Mouse (Mus musculus) regulatory T cell (primary cell): Measurements from ENCODE around the gene Gm525.
"Not testable (repeated sequence)": the region's sequence is repeated elsewhere in the genome, so short reads cannot be mapped to it uniquely, and the experiment has no call there.

Experiments
- in situ Hi-C: fragments of 300-600 bp; cut with MboI, MseI; formaldehyde crosslinking; loops from one replicate; pipeline ENCODE4 v1.15.1; 2025; ENCODE audit warnings: high pct_unique_total_duplicates

Gene Gm525

DNA sequence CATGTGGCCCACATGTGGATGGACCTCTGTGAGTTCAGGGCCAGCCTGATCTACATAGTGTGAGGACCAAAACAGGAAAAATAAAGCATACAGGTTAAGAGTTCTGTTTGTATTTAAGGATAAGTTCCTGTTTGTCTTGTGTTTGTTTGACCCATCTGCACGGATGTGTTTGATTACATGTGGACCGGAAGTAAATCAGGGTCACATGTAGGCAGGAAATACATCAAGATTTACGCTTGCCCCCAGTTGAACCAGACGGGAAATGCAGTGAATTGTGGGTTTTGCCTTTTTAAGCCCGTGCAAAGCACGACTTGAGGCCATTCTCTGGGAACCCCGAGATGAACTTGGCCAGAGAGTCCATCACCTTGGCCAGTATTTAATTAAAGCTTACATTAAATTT, 12.3 kb upstream of the Gm525 start:
- in situ Hi-C loops = no loop called here

DNA sequence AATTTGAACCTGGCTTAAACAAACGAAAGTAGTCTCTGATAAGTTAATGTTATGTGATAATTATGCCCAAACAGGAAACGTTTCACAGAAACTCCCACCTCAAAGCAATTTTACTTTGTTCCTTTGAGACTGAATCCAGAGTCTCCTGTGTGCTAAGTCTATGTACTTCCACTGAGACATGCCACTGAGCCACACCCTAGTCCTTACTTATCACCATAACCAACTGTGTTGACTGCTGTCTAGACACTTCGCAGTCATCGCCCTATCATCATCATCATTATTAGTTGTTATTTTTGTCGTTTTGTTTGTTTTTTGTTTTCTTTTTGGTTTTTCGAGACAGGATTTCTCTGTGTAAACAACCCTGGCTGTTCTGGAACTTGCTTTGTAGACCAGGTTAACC, 9.3 kb upstream of the Gm525 start:
- in situ Hi-C loops = no loop called here

DNA sequence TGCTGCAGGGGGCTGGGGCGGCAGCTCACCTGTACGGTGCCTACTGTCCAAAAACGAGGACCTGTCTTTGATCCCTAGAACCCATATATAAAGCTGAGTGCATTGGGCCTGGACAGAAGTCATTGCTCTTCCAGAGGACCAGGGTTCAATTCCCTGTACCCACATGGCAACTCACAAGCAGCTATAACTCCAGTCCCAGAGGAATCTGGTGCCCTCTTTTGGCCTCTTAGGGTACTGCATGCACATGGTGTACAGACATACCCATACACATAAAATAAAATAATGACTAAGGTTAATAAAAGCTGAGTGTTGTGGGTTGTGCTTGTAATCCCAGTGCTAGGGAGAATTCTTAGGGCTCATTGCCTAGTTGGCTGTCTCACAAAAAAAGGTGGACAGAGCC, 8.3 kb upstream of the Gm525 start:
- in situ Hi-C loops = no loop called here

DNA sequence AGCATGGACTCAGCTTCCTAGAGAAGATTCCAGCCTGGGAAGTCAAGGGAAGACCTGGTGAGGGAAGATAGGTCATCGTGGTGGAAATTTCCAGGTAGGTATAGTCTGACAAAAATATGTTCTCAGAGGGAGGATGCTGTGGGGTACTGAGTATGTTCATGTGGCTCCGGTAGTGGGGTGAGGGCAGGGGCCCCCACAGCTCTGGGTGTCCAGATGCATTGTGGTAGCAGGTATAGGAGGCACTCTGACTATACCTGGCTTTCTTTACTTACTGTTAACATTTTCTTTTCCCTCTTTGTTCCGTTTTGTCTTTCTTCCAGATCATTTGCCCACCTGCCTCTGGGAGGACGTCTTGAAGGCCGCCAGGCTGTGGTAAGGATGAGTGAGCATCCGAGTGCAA, 7.5 kb upstream of the Gm525 start:
- in situ Hi-C loops = no loop called here

DNA sequence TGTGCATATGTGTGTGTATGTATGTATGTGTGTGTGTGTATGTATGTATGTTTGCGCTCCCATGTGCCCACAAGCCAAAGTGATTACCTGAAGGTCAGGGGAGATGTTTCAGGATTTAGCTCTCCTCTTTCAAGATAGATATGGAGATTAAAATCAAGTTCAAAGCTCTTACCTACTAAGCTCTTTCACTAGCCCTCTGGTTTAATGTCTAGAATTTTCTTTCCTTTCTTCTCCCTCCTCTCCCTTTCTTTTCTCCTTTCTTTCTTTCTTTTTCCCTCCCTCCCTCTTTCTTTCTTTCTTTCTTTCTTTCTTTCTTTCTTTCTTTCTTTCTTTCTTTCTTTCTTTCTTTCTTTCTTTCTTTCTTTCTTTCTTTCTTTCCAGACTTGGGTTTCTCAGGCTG, 6.9 kb upstream of the Gm525 start, which contains the start of gene Dgke:
Gene Dgke, minus strand, starts transcription at position 101 of the 400 bp plus-strand sequence.
- in situ Hi-C loops = no loop called here

DNA sequence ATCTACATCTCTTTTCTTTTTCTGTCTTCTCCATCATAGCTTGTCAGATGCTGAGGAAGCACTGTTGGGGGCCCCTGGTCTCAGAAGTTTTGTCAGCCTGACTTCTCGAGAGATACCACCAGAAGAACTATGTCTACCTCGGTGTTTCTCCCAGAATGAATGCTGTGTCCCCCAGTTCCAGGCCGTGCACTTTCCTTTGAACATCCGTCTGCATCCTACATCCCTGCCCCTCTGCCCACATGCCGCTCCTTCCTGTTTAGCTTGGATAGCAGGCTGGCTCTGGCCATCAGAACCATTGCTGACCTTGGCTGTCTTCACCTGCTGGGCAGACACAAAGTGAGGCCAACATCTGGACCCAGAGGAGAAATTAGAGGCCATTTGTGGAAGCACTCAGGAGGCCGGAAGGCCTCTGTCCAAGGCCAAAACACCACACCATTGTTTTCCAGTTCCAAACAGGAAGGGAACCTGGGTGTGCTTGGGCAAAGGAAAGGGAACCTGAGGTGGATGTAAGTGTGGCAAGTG, 6.3 kb upstream of the Gm525 start:
- in situ Hi-C loops = no loop called here

DNA sequence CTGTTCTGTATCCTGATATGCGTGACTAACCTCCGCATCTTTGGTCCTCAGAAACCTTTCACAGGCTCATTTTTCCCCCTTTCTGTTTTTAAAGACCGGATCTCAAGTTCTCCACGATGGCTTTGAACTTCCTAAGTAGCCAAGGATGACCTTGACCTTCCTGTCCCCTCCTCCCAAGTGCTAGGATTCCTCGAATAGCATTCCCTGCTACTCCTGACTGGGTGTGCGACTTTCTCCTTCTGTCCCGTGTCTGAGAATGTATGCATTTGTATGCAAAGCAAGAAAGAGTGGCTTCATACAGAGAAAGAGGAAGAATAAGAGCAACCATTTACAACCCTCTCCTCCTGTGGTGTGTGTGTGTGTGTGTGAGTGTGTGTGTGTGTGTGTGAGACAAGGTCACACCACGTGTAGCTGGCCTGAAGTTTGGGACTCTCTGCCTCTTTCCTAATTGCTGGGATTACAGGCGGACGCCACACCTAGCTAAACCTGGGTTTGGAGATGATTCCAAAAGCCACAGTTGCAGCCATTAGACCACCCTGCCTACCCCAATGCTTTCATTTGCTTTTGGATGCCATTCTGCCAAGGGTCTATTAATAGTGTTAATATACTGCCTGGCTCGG, 5.7 kb upstream of the Gm525 start:
- in situ Hi-C loops = no loop called here

DNA sequence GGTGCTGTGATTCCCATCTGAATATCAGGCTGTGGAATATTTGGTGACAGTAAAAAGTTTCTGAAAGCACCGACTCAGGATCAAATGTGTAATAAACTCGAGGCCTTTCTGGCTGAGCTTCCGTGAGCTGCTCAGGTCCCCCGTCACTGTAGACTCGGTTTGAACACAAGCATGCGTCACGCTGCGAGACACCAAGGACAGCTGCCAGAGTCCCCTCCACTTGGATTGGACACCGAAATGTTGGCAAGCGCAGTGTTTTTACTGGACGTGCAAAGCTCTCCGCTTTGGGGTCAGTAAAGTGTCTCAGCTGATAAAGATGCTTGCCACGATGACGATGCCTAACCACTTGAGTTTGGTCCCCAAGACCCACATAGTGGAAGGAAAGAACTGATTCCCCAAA, 5.0 kb upstream of the Gm525 start:
- in situ Hi-C loops = no loop called here

DNA sequence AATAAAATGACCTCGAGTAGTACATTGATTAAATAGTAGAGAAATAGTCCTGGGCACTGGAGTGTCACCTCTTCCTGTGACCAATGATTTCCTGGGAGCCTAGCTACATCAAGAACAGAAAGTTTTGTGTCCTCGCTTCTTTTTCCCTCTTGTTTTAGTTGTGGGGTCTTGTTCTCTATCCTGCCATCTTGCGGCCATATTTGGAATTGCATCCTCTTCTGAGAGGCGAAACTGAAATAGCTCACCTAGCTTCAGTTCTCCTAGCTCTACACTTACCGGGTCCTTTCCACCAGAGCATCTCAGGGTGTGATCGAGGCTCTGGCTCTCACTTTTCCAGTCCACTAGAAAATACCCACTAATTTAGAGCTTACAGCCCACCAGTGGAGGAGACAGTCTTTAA, 4.3 kb upstream of the Gm525 start:
- in situ Hi-C loops = no loop called here

DNA sequence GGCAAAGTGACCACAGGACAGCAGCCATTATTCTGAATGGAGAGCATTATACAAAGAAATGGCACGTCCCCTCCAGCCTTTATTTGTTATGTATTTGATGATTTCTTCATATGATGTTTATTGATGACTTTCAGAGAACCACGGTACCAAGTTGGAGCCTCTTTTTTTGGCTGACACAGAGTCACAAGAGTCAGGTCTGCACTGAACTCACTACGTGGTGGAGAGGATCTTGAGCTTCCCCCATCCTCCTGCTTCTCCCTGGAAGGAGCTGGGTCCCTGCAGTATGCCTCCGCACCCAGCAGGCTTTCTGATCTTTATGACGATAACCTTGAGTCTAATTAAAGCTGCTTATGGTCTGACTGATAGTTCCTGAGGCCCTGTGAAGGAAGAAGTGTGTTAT, 2.1 kb upstream of the Gm525 start:
- in situ Hi-C loops = no loop called here

DNA sequence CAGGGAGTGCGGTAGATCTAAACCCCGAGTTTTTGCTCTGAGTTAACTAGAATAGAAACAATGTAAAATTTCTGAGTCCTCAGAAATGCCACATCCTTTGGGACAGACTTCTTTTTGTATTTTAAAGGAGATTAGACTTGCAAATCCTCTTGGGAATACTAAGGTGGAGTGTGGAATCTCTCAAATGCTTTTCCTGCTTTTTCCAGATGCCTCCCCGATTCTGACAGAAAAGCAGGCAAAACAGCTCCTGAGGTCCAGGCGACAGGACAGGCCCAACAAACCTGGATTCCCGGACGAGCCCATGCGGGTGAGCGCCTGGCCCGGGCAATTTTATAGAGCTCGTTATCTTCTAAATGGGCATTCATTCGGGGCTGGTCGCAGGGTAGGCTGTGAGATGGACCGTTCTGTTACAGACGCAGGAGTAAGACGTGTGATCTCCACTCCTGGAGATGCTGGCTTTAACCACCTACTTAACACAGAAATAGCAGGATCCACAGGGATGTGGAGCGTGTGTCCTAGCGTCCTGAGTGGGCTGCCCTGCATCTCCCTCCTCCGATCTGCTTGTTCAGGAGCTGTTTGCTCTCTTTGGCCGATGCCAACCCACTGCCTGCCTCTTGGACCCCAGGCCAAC, 1.3 kb downstream of the Gm525 start:
- in situ Hi-C loops = no loop called here

DNA sequence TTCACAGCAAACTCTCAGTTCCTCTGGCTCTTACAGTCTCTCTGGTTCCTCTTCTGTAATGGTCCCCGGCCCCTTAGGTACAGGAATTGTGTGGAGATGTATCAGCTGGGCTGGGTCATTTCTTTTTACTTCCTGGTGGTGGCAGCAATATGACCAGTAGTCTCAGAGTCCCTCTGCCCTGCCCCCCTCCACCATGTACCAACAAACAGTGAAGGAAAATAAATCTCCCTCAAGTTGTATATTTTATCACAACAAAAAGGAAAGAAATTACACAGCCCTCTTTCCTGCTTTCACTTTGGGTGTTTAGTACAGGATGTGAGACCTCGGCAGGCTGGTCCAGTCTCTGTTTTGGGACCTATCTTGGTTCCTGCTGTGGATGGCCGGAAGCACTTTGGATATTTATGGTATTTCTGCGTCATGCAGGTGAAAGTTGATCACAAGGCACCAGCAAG, 2.8 kb downstream of the Gm525 start:
- in situ Hi-C loops = no loop called here

DNA sequence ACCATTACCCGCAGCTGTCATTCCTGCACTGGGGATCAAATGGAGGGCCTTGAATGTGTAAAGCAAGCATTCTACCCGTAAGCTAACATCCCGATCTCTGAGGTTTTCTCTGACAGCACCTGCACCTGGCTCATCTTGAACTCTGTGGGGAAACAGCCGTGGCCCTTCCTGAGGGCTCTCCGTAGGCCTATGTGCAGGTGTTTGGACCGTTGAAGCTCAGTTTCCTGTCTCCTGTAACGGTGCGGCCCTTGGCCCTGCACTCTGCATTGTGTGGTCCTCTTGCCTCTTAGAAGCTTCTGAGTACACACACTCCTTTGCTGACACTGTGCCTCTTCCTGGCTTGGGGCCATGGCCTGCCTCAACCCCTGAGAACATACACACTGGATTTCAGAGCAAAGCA, 4.0 kb downstream of the Gm525 start:
- in situ Hi-C loops = no loop called here

DNA sequence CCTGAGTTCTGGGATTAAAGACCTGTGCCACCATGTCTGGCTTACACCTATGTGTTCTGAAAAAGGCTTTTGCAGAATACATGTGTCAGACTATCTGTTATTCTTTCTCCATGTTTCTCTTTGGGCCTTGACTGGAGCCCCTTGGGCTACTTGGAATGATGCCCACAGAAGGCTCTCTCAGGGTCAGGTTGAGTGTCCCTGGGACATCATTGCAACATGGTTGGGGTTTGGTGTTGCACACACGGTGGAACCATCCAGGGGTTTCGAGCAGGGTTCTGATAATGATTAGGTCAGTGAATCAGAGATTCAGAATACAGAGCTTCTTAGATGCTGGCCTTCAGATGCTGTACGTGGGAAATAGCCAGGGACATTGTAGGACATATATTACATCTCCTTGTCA, 4.7 kb downstream of the Gm525 start:
- in situ Hi-C loops = no loop called here

DNA sequence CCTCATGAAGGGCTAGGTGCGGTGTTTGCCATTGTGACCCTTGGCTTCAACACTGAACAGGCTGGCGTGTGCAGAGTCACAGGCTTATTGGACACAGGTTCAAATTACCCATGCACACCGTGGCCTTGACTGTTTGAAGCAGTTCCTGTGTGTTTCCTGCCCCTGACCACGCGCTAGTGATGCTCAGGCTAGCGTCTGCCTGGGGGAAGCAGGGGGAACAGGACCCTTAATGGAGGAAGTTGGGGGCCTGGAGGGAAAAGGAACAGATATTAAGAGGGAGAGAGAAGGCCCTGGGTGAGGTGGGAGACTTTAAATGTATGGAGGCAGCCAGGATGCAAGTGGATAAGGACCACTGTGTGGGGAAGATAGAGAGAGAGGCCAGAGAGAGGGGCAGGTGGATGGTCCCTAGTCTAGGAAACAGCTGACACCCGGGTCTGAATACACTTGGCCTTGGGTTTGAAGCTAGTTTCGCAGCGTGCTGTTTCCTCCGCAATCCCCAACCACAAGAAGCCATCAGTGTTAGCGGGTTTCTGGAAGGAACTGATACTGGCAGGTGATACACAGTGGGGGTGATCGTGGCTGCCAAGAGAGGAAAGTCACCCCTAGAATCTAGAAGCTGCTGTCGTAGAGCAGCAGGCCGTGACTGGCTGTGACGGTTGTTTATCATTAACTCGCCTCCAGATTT, 5.5 kb downstream of the Gm525 start:
- in situ Hi-C loops = no loop called here

DNA sequence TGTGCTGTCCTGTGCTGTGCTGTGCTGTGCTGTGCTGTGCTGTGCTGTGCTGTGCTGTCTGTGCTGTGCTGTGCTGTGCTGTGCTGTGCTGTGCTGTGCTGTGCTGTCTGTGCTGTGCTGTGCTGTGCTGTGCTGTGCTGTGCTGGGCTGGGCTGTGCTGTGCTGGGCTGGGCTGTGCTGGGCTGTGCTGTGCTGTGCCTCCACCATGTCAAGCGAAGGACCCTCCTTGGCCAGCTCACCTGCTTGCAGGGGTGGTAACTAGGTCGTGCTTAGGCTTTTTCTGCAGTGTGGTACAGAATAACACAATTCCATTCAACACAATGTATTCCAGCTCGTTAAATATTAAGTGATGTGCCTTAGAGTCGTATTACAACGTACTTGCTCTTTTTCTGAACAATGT, 8.3 kb downstream of the Gm525 start:
- in situ Hi-C loops = not testable (repeated sequence)

DNA sequence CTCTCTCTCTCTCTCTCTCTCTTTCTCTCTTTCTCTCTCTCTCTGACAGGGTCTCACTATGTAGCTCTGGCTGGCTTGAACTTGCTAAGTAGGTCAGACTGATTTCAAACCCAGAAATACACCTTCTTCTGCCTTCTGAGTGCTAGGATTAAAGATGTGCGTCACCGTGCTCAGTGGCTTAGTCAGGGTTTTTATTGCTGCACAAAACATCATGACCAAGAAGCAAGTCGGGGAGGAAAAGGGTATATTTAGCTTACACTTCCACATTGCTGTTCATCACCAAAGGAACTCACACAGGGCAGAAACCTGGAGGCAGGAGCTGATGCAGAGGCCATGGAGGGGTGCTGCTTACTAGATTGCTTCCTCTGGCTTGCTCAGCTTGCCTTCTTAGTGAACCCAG, 9.1 kb downstream of the Gm525 start:
- in situ Hi-C loops = not testable (repeated sequence)

DNA sequence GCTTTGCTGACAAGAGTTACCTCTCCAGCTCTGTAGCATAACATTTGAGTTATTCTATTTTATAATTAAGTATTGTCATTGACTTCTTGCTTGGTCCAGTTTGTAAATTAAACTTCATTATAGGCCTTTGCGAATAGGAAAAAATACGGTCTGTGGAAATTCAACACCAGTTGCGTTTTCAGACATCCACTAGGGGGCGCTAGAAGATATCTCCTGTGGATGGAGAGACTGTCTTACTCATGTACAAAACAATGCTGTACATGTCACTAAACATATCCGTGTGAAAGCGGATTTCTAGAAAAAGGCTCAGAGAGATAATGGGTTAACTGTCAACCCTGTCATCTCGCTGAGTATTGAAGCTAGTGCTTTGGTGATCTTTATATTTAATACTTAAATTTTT, 11.0 kb downstream of the Gm525 start:
- in situ Hi-C loops = no loop called here

DNA sequence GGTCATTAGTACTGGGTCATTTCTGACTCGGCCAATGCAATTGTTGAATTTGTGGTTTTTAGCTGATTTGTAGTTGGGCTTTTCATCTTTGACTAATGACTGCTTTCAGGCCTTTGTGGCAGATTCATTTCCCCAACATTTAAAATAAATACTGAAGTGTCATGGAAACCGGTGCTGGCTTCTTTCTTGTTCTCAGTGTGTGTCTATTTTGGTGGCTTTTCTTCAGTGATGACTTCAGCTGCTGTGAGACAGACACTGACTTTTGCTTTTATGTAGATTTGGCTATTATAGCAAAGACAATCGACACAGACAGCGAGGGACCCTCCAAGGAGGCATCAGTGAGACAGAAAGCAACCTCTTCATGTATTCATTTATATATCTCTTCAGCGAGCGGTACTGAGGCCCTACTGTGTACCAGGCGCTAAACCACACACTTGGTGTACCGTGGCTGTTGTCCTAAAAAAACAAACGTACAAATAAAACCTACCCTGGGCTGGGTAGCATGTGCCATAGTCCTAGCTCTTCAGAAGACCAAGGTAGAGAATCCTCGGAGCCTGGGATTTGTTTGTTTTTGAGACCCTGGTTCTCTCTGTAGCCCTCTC, 12.7 kb downstream of the Gm525 start:
- in situ Hi-C loops = no loop called here

DNA sequence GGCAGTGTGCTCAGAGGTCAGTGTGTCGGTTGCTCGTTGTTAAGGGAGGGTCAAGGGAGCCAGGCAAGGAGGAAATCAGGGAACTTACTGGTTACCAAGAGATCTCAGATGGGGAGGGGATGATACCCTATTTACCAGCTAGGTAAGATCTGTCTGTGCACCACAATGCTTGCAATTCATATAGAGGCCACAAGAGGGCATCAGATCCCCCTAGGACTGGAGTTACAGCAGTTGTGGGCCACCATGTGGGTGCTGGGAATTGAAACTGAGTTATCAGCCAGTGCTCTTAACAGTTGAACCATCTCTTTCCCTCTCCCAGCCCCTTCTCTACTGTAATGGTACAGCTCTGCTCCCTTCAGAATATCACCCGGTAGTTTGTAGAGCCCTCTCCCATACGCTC, 15.1 kb downstream of the Gm525 start:
- in situ Hi-C loops = no loop called here

DNA sequence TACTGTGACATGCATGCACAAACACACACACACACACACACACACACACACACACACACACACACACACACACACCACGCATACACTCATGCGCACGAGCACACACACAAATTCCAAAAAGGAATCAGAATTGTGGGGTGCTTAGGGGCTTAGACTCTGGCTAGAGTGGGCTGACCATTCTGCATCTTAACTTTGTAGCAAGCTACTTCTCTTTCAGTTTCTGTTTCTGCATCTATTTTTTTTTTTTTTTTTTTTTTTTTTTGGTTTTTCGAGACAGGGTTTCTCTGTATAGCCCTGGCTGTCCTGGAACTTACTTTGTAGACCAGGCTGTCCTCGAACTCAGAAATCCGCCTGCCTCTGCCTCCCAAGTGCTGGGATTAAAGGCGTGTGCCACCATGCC, 16.7 kb downstream of the Gm525 start:
- in situ Hi-C loops = not testable (repeated sequence)

DNA sequence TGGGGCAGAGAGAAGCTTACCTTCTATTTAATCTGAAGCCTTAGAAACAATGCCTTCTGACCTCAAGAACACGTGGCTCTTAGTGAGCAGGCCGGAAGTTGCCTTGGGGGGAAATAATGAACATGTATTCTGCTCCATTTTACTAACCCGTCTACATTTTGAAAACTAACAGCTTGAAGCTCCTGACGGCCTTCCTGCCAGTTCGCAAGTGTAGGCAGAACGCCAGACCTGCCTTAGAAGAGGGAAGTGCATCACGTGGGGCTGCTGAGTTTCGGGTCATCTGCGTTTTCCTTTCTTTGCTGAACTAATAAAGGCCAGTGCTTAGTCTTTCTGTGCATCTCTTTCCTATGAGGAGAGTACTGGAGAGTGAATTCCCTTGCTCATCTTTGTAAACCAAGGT, 19.1 kb downstream of the Gm525 start:
- in situ Hi-C loops = no loop called here

DNA sequence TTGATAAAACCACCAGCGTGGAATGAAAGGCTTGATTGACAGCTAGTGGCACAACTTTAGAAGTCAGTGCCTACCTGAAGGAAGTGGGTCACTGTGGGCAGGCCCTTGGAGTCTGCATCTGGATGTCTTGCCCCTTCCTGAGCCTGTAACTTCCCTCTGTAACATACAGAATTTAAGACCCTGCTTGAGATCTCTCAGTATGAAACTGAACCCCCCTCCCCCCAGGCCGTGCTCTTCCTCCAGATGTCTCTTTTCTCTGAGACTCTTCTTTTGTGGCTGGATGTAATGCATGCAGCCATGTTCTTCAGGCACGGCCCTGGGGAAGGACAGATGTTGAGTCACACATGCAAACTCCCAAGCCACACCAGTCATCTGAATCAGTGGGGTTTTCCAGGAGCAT, 21.7 kb downstream of the Gm525 start:
- in situ Hi-C loops = no loop called here
